Mouse (Mus musculus) ES-E14 (cell line): ENCODE data around the gene Acot11. TPM values are rescaled to one million over a fixed set of nuclear protein-coding genes. Genes with fewer than 3 reads are reported as not detected.
"Not testable (repeated sequence)": the region's sequence is repeated elsewhere in the genome, so short reads cannot be mapped to it uniquely, and the experiment has no call there.

ENCODE experiments used
- DNase-seq: peaks from one replicate; pipeline ENCODE4 v3.0.0-alpha.2; 2013; ENCODE audit warnings: low read depth, low spot score
- H3K27ac ChIP-seq: 2 replicates; pipeline ENCODE4 v1.5.1; 2012; ENCODE audit warnings: low read depth, mild to moderate bottlenecking, low read length, moderate library complexity, mixed read lengths; ENCODE audit not compliant: poor library complexity, insufficient read depth, severe bottlenecking
- H3K36me3 ChIP-seq: 2 replicates; pipeline ENCODE4 v1.6.1; 2012; ENCODE audit warnings: mild to moderate bottlenecking, low read length, moderate library complexity, mixed read lengths; ENCODE audit not compliant: control insufficient read depth, poor library complexity, insufficient read depth, severe bottlenecking
- H3K4me1 ChIP-seq, 2 experiments: fragments of 150-350 bp in 1 of 2; sonication (generic) in 1 of 2; 2 replicates each; pipeline ENCODE4 v1.6.1; 2012; ENCODE audit warnings: low read length in 2 of 2, mild to moderate bottlenecking in 1 of 2, mixed read lengths in 1 of 2; ENCODE audit not compliant: control insufficient read depth in 2 of 2, insufficient read depth in 2 of 2, poor library complexity in 1 of 2
- H3K4me3 ChIP-seq, 2 experiments: fragments of 150-350 bp in 1 of 2; sonication (generic) in 1 of 2; 2 replicates each; pipeline ENCODE4 v1.5.1; 2012; ENCODE audit warnings: low read length in 2 of 2, low read depth in 1 of 2, mild to moderate bottlenecking in 1 of 2, mixed read lengths in 1 of 2; ENCODE audit not compliant: insufficient read depth in 1 of 2, poor library complexity in 1 of 2, severe bottlenecking in 1 of 2
- H3K9ac ChIP-seq: 2 replicates; pipeline ENCODE4 v1.6.1; 2012; ENCODE audit warnings: low read depth, mild to moderate bottlenecking, low read length, mixed read lengths; ENCODE audit not compliant: poor library complexity, insufficient read depth, severe bottlenecking
- H3K9me3 ChIP-seq: fragments of 150-350 bp; sonication (generic); 2 replicates; pipeline ENCODE4 v1.6.1; 2012; ENCODE audit warnings: low read depth, mild to moderate bottlenecking, low read length; ENCODE audit not compliant: control insufficient read depth, insufficient read depth
- CHD2 ChIP-seq: IDR thresholded peaks from 2 replicates; pipeline ENCODE4 v1.6.1; 2014; ENCODE audit warnings: mild to moderate bottlenecking, low read depth, low read length, inconsistent platforms
- HCFC1 ChIP-seq: IDR thresholded peaks from 2 replicates; pipeline ENCODE4 v1.6.1; 2012; ENCODE audit warnings: low read length, inconsistent platforms, borderline replicate concordance; ENCODE audit not compliant: insufficient read depth
- MAFK ChIP-seq: IDR thresholded peaks from 2 replicates; pipeline ENCODE4 v1.6.1; 2014; ENCODE audit warnings: mild to moderate bottlenecking, low read depth, low read length, inconsistent platforms; ENCODE audit not compliant: insufficient read depth
- ZC3H11A ChIP-seq: IDR thresholded peaks from 2 replicates; pipeline ENCODE4 v1.6.1; 2012; ENCODE audit warnings: low read depth, mild to moderate bottlenecking, inconsistent platforms, low read length, borderline replicate concordance
- ZNF384 ChIP-seq: IDR thresholded peaks from 2 replicates; pipeline ENCODE4 v1.6.1; 2012; ENCODE audit warnings: low read depth, low read length, inconsistent platforms
- in situ Hi-C, 2 experiments: fragments of 600-800 bp; cut with MboI; formaldehyde crosslinking; loops; one replicate each; pipeline ENCODE4 v1.15.1; 2025; ENCODE audit warnings: low sequenced_read_pairs in 2 of 2, inconsistent platforms in 1 of 2; ENCODE audit not compliant: unreplicated experiment in 2 of 2
- total RNA-seq: library from RNA; depleted of rRNA; stranded (reverse); fragments of 300-350 nt; gene quantifications from 2 replicates; pipeline ENCODE4 v1.2.3, GENCODE M21; 2012

Acot11 gene
- total RNA-seq, 1 experiment: 2.5 TPM

GRCm38 (mm10) chr4:106799772-106800336 lies 4.9 kb downstream of the Acot11 start:
- in situ Hi-C loops: loop anchor here in 1 of 2 experiments (25.0 kb wide), 1 partner anchor 562 kb away; the partner anchor contains the start of gene Ndc1
- Histone ChIP-seq H3K4me1 (peaks cover 2 to 6% of the 10 kb centered on the region in 2 experiments; a peak in 2 of 4 replicates), H3K9me3 (no peaks in the 10 kb centered on the region), H3K36me3 (no peaks in the 10 kb centered on the region), H3K4me3 (peak overlapping the region; percentile 17 to 70; a peak in 3 of 4 replicates), H3K9ac (no peak overlapping the region), H3K27ac (no peak overlapping the region)
- peak; percentile 67 for DNase-seq
- TF ChIP-seq ZNF384: no peak
- no peak for TF ChIP-seq CHD2

- Histone ChIP-seq H3K4me1 (peaks cover 2% of the 10 kb centered on the region in 2 experiments; a peak in 2 of 4 replicates), H3K9me3 (no peaks in the 10 kb centered on the region), H3K27ac (no peak overlapping the region), H3K36me3 (no peaks in the 10 kb centered on the region), H3K9ac (no peak overlapping the region), H3K4me3 (no peak overlapping the region)
- no peak for DNase-seq
- in situ Hi-C loops: no loop called here
- TF ChIP-seq HCFC1 (no peak), ZC3H11A (no peak), CHD2 (no peak), ZNF384 (no peak)
These were observed 5.8 kb downstream of the Acot11 start for GRCm38 (mm10) chr4:106798908-106799546.

GRCm38 (mm10) chr4:106795289-106795688 lies 9.5 kb downstream of the Acot11 start:
- no peaks in the 10 kb centered on the region for H3K36me3 ChIP-seq
- in situ Hi-C loops: no loop called here

GRCm38 (mm10) chr4:106794247-106794646 lies 10.6 kb downstream of the Acot11 start:
- no peaks in the 10 kb centered on the region for H3K36me3 ChIP-seq
- peaks cover 0 to 2% of the 10 kb centered on the region in 2 experiments; a peak in 1 of 4 replicates for H3K4me1 ChIP-seq
- no peak overlapping the region for H3K9ac ChIP-seq
- TF ChIP-seq CHD2: no peak
- no peak for TF ChIP-seq ZNF384
- no peak for TF ChIP-seq ZC3H11A
- H3K4me3 ChIP-seq: no peak overlapping the region
- DNase-seq: no peak
- no peak overlapping the region for H3K27ac ChIP-seq
- H3K9me3 ChIP-seq: no peaks in the 10 kb centered on the region
- in situ Hi-C loops: no loop called here

More at GRCm38 (mm10) chr4:106795289-106795688, 9.5 kb downstream of the Acot11 start:
- Histone ChIP-seq H3K27ac (no peak overlapping the region), H3K4me3 (no peak overlapping the region), H3K9me3 (no peaks in the 10 kb centered on the region), H3K9ac (no peak overlapping the region), H3K4me1 (peaks cover 2% of the 10 kb centered on the region in 2 experiments; a peak in 2 of 4 replicates)
- TF ChIP-seq HCFC1: no peak
- no peak for TF ChIP-seq MAFK
- no peak for TF ChIP-seq ZC3H11A
- TF ChIP-seq CHD2: no peak
- TF ChIP-seq ZNF384: no peak
- DNase-seq: no peak

GRCm38 (mm10) chr4:106793826-106794225 lies 11.0 kb downstream of the Acot11 start:
- DNase-seq, H3K36me3 ChIP-seq, H3K4me1 ChIP-seq, in situ Hi-C loops, H3K4me3 ChIP-seq, H3K9me3 ChIP-seq, H3K9ac ChIP-seq, H3K27ac ChIP-seq: not testable (repeated sequence)
